Mouse (Mus musculus) lung, embryonic 15.5 days (tissue): ENCODE measurements at regions not wholly inside any gene's neighbourhood (a gene's known extent, or its start where the extent isn't known, plus 50 kb on each side); places are given as distances from the start of the nearest gene placed in this dataset.
"Not testable (repeated sequence)": the region's sequence is repeated elsewhere in the genome, so short reads cannot be mapped to it uniquely, and the experiment has no call there.

Experiments
- ATAC-seq: fragments of 200-750 bp; cut with Nextera tagmentation; 2 replicates; pipeline ENCODE4 v1.8.0; 2017; ENCODE audit warnings: moderate number of reproducible peaks, borderline replicate concordance; ENCODE audit not compliant: low FRiP score, low TSS enrichment; ENCODE audit errors: extremely low read depth
- H3K27ac ChIP-seq: fragments of 300-500 bp; sonication (generic); 2 replicates; pipeline ENCODE4 v1.5.1; 2015; ENCODE audit warnings: moderate library complexity, mild to moderate bottlenecking, inconsistent platforms
- H3K27me3 ChIP-seq: fragments of 300-500 bp; sonication (generic); 2 replicates; pipeline ENCODE4 v1.6.1; 2015; ENCODE audit warnings: inconsistent platforms
- H3K36me3 ChIP-seq: fragments of 300-500 bp; sonication (generic); 2 replicates; pipeline ENCODE4 v1.6.1; 2015; ENCODE audit warnings: inconsistent platforms
- H3K4me1 ChIP-seq: fragments of 300-500 bp; sonication (generic); 2 replicates; pipeline ENCODE4 v1.6.1; 2015; ENCODE audit warnings: inconsistent platforms
- H3K4me2 ChIP-seq: fragments of 300-500 bp; sonication (generic); 2 replicates; pipeline ENCODE4 v1.6.1; 2015; ENCODE audit warnings: inconsistent platforms, mild to moderate bottlenecking, moderate library complexity
- H3K4me3 ChIP-seq: fragments of 300-500 bp; sonication (generic); 2 replicates; pipeline ENCODE4 v1.5.1; 2015; ENCODE audit warnings: mild to moderate bottlenecking, inconsistent platforms
- H3K9ac ChIP-seq: fragments of 300-500 bp; sonication (generic); 2 replicates; pipeline ENCODE4 v1.6.1; 2015; ENCODE audit warnings: inconsistent platforms
- H3K9me3 ChIP-seq: fragments of 300-500 bp; sonication (generic); 2 replicates; pipeline ENCODE4 v1.6.1; 2016; ENCODE audit warnings: inconsistent platforms
- WGBS: fragments of 180-500 bp; shearing (Covaris S2); methylation state at CpG from one replicate; pipeline ENCODE4 v1.1.7; 2015; 5-methylcytosine and 5-hydroxymethylcytosine counted together

DNA sequence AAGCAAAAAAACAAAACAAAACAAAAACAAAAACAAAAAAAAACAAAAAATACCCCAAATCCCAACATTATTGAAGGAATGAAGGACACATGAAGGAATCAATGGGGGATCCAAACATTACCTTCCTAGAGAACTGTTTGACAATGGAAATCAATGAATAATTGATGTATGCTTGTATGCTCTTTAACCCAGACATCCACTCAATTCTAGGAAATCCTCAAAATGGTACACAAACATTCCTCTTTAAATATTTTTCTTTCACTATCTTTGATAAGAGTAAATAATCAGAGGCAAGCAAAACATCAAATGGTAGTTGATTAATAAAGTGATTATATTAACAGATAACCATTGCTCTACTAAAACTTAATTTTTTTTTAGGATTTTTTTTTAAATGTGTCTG lies 118.9 kb upstream of the Trim24 start:
- Histone ChIP-seq H3K27me3 (no peaks in the 10 kb centered on the region), H3K27ac (no peak overlapping the region), H3K9ac (no peak overlapping the region), H3K36me3 (no peaks in the 10 kb centered on the region), H3K4me3 (no peak overlapping the region), H3K4me1 (no peaks in the 10 kb centered on the region), H3K9me3 (no peaks in the 10 kb centered on the region; the same call in 1 of the 2 replicates), H3K4me2 (no peak overlapping the region)
- no peak for ATAC-seq

DNA sequence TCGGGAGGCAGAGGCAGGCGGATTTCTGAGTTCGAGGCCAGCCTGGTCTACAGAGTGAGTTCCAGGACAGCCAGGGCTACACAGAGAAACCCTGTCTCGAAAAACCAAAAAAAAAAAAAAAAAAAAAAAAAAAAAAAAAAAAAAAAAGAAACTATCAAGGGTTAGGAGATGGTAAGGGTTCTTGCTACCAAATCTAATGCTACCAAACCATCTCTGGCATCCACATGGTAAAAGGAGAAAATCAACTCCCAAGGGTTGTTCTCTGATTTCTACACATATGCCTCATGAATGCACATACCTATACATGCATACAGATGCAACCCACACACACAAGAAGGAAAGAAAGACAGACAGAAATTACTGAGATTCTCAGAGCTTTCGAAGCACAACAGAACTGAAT lies 109.6 kb upstream of the Trim24 start:
- H3K4me2 ChIP-seq, H3K27ac ChIP-seq, H3K4me1 ChIP-seq, H3K9ac ChIP-seq, H3K27me3 ChIP-seq, H3K9me3 ChIP-seq, ATAC-seq, H3K36me3 ChIP-seq, H3K4me3 ChIP-seq: not testable (repeated sequence)
- WGBS = 95% methylated on average over 4 of the region's 5 CpGs

DNA sequence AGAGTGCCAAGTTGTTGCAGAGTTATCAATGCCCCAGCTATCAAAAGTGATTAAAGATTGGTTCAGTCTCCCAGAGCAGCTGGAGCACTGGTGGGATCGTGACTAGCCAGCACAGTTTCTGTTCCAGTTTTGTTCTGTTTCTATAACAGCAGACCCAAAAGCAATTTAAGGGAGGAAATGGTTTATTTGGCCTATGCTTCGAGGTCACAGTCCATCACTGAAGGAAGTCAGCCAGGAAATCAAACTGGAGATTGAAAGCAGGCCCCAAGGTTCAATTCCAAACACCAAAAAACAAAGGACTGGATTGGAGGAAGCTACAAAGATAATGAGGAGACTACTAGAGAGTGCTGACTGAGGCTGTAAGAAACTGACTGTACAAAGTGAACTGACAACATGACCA lies 107.6 kb upstream of the Trim24 start:
- Histone ChIP-seq H3K9ac (no peak overlapping the region), H3K4me2 (no peak overlapping the region), H3K27me3 (no peaks in the 10 kb centered on the region), H3K4me3 (no peak overlapping the region), H3K27ac (no peak overlapping the region), H3K9me3 (no peaks in the 10 kb centered on the region), H3K4me1 (no peaks in the 10 kb centered on the region), H3K36me3 (no peaks in the 10 kb centered on the region)
- 32% methylated on average over 2 of the region's 2 CpGs for WGBS
- no peak for ATAC-seq

DNA sequence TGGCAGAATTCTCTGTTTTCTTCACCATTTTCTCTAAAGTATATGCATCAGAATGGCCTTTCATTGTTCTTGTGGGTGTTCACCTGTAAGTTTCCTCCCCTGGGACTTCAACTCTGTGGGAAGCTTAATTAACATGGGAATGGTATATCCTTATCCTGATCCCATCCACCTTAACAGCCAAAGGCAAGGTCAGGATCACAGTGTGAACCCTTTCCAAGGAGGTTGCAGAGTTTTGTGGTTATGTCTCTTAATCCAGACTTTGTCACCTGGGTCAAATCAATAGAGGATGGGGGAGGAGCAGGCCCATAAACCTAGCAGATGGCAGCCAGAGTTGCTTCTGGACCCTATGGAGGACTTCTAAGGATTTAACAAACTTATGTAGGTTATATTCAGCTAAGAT lies 102.9 kb upstream of the Trim24 start:
- Histone ChIP-seq H3K36me3 (no peaks in the 10 kb centered on the region), H3K4me2 (no peak overlapping the region), H3K27ac (no peak overlapping the region), H3K9ac (no peak overlapping the region), H3K27me3 (no peaks in the 10 kb centered on the region), H3K4me1 (no peaks in the 10 kb centered on the region), H3K9me3 (no peaks in the 10 kb centered on the region), H3K4me3 (no peak overlapping the region)
- no peak for ATAC-seq

DNA sequence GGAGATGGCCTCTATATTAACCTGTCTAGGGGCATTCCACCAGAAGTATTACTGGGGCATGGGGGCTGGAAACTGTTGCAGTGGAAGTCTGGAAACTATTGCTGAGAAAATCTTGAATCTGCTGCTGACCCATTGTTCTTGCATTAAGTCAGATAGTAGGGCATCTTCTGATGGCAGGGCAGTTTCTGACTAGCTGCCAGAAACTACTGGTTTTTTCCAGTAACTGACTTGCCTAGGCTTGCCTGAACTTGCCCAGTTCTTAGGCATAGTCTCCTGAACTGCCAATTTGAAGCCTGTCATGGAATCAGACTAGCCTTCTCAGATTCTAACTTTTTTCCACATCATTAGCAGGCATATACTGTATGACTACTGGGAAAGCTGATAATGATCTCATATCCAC lies 97.3 kb upstream of the Trim24 start:
- H3K36me3 ChIP-seq = no peaks in the 10 kb centered on the region
- ATAC-seq = no peak
- H3K4me3 ChIP-seq = no peak overlapping the region
- H3K27me3 ChIP-seq = no peaks in the 10 kb centered on the region
- H3K27ac ChIP-seq = no peak overlapping the region
- no peaks in the 10 kb centered on the region for H3K9me3 ChIP-seq
- no peak overlapping the region for H3K9ac ChIP-seq
- H3K4me1 ChIP-seq = no peaks in the 10 kb centered on the region
- H3K4me2 ChIP-seq = no peak overlapping the region

DNA sequence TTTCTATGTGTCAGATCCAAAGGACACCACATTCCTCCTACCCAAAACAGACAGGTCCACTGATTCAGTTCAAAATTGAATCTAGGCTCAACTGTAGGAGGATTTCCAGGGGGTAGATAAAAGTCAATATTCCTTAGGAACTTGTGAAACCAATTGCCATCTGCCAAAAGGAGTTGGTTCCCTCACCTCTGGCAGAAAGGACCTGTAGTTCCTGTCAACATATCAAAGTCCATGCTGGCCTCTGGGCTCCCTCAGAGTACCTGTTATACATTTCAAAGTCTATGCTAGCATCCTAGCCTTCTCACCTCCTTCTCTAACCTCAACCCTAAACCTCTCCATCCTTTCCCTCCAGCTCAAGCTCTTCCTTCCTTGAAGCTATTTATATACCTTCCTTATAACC lies 95.5 kb upstream of the Trim24 start:
- H3K36me3 ChIP-seq = no peaks in the 10 kb centered on the region
- H3K27ac ChIP-seq = no peak overlapping the region
- no peaks in the 10 kb centered on the region for H3K4me1 ChIP-seq
- no peak overlapping the region for H3K4me2 ChIP-seq
- no peak overlapping the region for H3K9ac ChIP-seq
- H3K9me3 ChIP-seq = no peaks in the 10 kb centered on the region
- ATAC-seq = no peak
- no peaks in the 10 kb centered on the region for H3K27me3 ChIP-seq
- H3K4me3 ChIP-seq = no peak overlapping the region

DNA sequence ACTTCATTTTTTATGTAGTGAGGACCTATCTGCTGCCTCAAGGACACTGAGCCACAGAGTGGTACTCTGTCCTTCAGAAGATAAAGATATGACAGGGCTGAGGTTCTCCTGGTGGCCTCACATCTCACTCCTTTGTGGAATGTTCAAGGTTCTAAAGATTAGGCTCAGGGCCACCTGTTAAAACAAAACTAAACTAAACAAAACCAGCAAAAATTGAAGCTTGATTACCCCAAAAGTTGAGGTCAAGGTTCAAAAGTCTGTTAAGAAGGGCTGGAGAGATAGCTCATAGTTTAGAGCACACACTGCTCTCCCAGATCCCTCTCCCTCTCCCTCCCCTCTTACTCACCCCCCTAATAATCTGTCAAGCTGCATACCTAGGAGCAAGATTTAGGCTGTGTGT lies 90.7 kb upstream of the Trim24 start:
- Histone ChIP-seq H3K4me2 (no peak overlapping the region), H3K9ac (no peak overlapping the region), H3K9me3 (0 out of 2 replicates have a peak, but pooled peaks cover 3% of the 10 kb centered on the region), H3K4me1 (no peaks in the 10 kb centered on the region), H3K27me3 (no peaks in the 10 kb centered on the region), H3K4me3 (no peak overlapping the region), H3K36me3 (no peaks in the 10 kb centered on the region), H3K27ac (no peak overlapping the region)
- no peak for ATAC-seq

DNA sequence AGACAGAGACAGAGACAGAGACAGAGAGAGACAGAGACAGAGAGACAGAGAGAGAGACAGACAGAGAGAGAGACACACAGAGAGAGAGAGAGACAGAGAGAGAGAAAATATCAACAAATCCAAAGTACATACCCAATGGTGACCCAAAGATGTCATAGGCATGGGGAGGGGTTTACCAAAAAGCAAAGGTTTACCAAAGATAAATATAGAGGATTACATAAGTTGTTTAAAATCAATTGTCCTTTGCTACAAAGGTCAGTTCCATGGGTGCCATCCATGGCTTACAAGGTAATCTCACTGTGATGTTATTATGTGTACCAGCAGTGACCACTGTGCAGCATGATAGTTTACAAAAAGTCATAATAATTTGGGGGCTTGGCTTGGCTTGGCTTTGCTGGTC lies 88.7 kb upstream of the Trim24 start:
- Histone ChIP-seq H3K27ac (no peak overlapping the region), H3K36me3 (no peaks in the 10 kb centered on the region), H3K9ac (no peak overlapping the region), H3K4me3 (no peak overlapping the region), H3K27me3 (no peaks in the 10 kb centered on the region), H3K4me2 (no peak overlapping the region), H3K4me1 (no peaks in the 10 kb centered on the region), H3K9me3 (0 out of 2 replicates have a peak, but pooled peaks cover 3% of the 10 kb centered on the region)
- no peak for ATAC-seq

DNA sequence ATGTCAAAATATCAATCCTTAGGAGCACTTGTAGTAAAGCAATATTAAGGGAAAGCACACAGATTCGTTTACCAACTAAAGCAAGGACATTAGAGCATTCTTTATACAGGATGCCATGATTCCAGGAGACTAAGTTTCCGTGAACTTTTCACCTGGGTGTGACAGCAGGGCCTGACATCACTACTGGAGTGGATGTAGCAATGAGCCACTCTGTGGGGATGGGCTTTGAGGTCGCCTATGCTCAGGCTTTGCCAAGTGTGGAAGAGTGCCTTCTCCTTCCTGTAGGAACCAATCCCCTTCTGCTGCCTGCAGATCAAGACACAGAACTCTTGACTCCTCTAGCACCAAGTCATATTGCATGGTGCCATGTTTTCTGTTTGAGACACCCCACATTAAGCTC lies 85.3 kb upstream of the Trim24 start:
- not testable (repeated sequence) for H3K27me3 ChIP-seq, H3K9me3 ChIP-seq, H3K27ac ChIP-seq, H3K36me3 ChIP-seq, H3K4me3 ChIP-seq, ATAC-seq, H3K9ac ChIP-seq, H3K4me2 ChIP-seq, H3K4me1 ChIP-seq
- WGBS = 79% methylated on average over 3 of the region's 3 CpGs

DNA sequence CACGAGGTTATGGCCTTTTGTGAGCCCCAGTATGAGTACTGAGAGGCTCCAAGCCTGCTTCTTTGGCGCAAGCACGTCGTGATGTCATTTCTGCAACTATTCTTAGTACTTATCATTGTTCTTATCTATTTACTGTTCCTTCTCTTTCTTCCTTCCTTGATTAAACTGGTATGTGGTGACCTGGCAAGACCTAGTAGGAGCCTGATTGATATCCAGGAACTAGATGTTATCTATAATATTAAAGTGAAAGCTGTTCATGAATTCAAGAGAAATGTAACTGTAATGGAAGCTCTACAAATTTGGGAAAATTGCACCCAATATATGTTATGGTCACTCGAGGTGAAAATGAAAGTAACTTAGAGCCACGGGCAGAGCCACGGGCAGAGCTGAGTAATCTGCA lies 84.9 kb upstream of the Trim24 start:
- Histone ChIP-seq H3K27me3 (no peaks in the 10 kb centered on the region), H3K9me3 (0 out of 2 replicates have a peak, but pooled peaks cover 3% of the 10 kb centered on the region), H3K36me3 (no peaks in the 10 kb centered on the region), H3K4me1 (no peaks in the 10 kb centered on the region), H3K9ac (no peak overlapping the region), H3K4me2 (no peak overlapping the region), H3K4me3 (no peak overlapping the region), H3K27ac (no peak overlapping the region)
- WGBS = 84% methylated on average over 7 of the region's 7 CpGs
- ATAC-seq = no peak

DNA sequence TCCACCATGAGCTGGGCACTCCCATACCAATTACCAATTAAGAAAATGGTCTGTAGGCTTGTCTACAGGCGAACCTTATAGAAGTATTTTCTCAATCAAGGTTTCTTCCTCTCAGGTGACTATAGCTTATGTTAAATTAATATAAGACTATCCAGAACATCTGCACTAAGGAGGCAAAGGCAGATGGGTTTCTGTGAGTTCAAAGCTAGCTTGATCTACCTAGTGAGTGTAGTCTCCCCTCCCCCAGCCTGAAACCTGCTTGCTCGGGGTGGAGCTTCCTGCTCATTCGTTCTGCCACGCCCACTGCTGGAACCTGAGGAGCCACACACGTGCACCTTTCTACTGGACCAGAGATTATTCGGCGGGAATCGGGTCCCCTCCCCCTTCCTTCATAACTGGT lies 82.8 kb upstream of the Trim24 start:
- H3K27me3 ChIP-seq, H3K4me2 ChIP-seq, H3K9me3 ChIP-seq, H3K4me1 ChIP-seq, H3K27ac ChIP-seq, ATAC-seq, H3K4me3 ChIP-seq, H3K9ac ChIP-seq, H3K36me3 ChIP-seq: not testable (repeated sequence)
- 89% methylated on average over 4 of the region's 8 CpGs for WGBS

DNA sequence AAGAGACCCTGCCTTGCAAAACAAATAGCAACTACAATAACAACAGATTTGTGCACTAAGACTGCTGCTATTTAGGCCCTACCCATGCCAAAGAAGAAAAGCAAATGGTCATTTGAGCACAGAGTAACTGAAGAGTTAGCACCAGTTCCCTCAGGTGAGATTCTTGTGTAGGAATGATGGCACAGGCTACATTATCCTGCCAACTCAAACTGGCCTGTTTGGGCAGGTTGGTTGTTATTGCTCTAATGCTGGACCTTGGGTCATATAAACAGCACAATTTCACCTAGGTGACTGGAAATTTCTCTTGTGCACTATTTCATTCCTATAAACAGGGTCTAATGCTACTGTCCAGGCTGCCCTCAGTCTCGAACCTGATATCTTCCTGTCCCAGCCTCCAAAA lies 79.7 kb upstream of the Trim24 start:
- Histone ChIP-seq H3K9ac (no peak overlapping the region), H3K36me3 (no peaks in the 10 kb centered on the region), H3K4me1 (no peaks in the 10 kb centered on the region), H3K4me3 (no peak overlapping the region), H3K4me2 (no peak overlapping the region), H3K9me3 (no peaks in the 10 kb centered on the region), H3K27me3 (no peaks in the 10 kb centered on the region), H3K27ac (no peak overlapping the region)
- 93% methylated on average over 1 of the region's 1 CpGs for WGBS
- ATAC-seq = no peak

DNA sequence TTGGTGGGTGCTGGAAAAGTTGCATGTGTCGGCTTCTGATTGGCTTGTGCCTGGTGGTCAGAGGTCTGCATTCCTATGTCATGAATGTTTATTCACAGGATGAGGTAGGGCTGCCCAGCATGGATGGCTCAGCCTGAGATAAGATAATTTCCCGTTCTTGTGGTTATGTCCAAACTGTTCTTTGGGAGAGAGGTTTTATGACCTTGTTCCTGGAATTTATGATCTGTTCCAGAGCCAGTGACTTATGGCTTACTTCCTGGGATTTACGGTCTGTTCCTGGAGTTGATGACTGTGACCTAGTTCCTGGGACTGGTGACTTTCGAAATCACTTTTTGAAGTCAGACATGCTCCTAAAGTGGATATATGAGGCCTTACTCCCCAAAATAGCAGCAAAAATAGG lies 76.4 kb upstream of the Trim24 start:
- Histone ChIP-seq H3K36me3 (no peaks in the 10 kb centered on the region), H3K27me3 (no peaks in the 10 kb centered on the region), H3K27ac (no peak overlapping the region), H3K9me3 (no peaks in the 10 kb centered on the region), H3K4me3 (no peak overlapping the region), H3K9ac (no peak overlapping the region), H3K4me1 (no peaks in the 10 kb centered on the region), H3K4me2 (no peak overlapping the region)
- whole genome bisulfite sequencing = 57% methylated on average over 4 of the region's 4 CpGs
- ATAC-seq = no peak
